Mouse (Mus musculus): Measurements from ENCODE around the gene Ntng2. TPM values are rescaled to one million over a fixed set of nuclear protein-coding genes. Genes with fewer than 3 reads are reported as not detected.
A peak's percentile ranks its signal among the peaks of the same experiment; 100 is the strongest.

Ntng2 gene
- polyA plus RNA-seq, 1 experiment: 3.1 TPM

- Histone ChIP-seq H3K27me3 (replicated peaks) (peaks cover 97% of the 10 kb centered on the region), H3K4me1 (peaks cover 28% of the 10 kb centered on the region)
Observed at GRCm38 (mm10) chr2:29245341-29245779, 7.4 kb downstream of the Ntng2 start.

DNA sequence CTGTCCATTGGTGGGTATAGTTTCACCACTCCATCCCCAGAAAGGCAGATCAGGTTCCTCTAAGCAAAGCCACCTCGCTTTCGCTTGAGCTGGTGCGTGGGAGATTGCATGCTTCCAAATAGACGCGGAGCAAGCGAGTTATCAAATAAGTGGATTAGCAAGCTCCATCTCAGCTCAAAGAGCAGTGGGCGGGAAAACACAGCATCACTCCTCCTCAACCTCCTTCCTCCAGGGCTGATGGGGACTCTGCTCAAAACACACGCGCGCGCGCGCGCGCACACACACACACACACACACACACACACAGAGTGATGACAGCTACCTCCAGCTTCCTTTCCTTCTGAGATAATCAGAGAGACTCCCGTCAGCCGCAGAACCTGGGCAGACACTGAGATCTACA is 13.5 kb downstream of the Ntng2 start:
- Histone ChIP-seq H3K36me3 (replicated peaks; ENCODE audit: low read length) (no peaks in the 10 kb centered on the region), H3K4me1 (no peaks in the 10 kb centered on the region), H3K27me3 (replicated peaks) (peaks cover 92% of the 10 kb centered on the region), H3K4me3 (replicated peaks) (no peak overlapping the region), H3K9me3 (peaks cover 7% of the 10 kb centered on the region)
- TF ChIP-seq FLI1 (IDR thresholded peaks at IDR 0.05; ENCODE audit: low read length) (no peak), GATA1 (IDR thresholded peaks at IDR 0.05; ENCODE audit: borderline replicate concordance, low read length) (no peak)

More at GRCm38 (mm10) chr2:29245341-29245779, 7.4 kb downstream of the Ntng2 start:
- TF ChIP-seq FLI1 (IDR thresholded peaks at IDR 0.05; ENCODE audit: low read length): no peak
- TF ChIP-seq GATA1 (IDR thresholded peaks at IDR 0.05; ENCODE audit: borderline replicate concordance, low read length): no peak
- Histone ChIP-seq H3K36me3 (replicated peaks; ENCODE audit: low read length) (no peaks in the 10 kb centered on the region), H3K9me3 (peaks cover 9% of the 10 kb centered on the region), H3K4me3 (replicated peaks) (peak overlapping the region; percentile 59)

DNA sequence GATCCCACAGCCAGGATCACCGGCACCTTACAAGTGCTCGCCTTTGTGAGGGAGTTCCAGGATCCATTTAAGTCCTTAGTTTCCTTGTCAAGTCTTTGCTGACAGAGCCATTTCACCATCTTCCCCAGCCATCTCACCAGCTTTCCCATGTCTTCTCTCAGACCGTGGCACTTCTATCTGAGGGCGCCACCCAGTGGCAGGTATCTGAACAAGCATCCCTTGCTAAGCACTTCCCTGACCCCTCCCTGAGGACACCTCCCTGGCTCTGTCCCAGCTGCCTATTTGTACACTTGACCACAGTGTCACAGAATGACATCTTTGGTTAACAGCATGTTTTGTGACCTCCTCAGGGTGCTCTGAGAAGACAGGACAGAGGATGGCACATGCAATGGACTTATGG is 15.2 kb downstream of the Ntng2 start:
- H3K4me3 ChIP-seq (replicated peaks): no peak overlapping the region
- 0 out of 2 replicates have a peak, but pooled peaks cover 3% of the 10 kb centered on the region for H3K9me3 ChIP-seq
- peaks cover 90% of the 10 kb centered on the region for H3K27me3 ChIP-seq (replicated peaks)
- H3K36me3 ChIP-seq (replicated peaks; ENCODE audit: low read length): no peaks in the 10 kb centered on the region
- no peak for TF ChIP-seq GATA1 (IDR thresholded peaks at IDR 0.05; ENCODE audit: borderline replicate concordance, low read length)
- no peak for TF ChIP-seq FLI1 (IDR thresholded peaks at IDR 0.05; ENCODE audit: low read length)
- no peaks in the 10 kb centered on the region for H3K4me1 ChIP-seq

DNA sequence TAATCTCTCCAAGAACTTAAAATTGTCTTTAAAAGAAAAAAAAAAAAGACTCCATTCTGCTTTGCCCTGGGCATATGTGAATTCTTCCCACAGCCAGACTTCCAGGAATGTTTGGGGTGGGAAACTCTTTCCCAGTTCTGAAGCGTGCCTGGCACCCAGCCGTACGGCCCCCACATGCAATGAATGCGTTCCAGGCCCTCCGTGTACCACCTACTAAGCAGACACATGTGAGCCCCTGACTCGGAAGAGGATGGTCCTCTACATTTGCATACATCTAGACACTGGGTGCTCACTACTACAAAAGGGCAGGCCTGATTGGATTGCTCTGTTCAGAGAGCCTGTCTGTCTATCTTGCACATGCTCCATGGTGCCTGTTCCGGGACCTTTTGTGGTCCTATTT is 17.0 kb downstream of the Ntng2 start:
- H3K27me3 ChIP-seq (replicated peaks): peaks cover 81% of the 10 kb centered on the region
- H3K9me3 ChIP-seq: 0 out of 2 replicates have a peak, but pooled peaks cover 3% of the 10 kb centered on the region
- H3K4me1 ChIP-seq: no peaks in the 10 kb centered on the region
- no peaks in the 10 kb centered on the region for H3K36me3 ChIP-seq (replicated peaks; ENCODE audit: low read length)
- no peak overlapping the region for H3K4me3 ChIP-seq (replicated peaks)
- no peak for TF ChIP-seq FLI1 (IDR thresholded peaks at IDR 0.05; ENCODE audit: low read length)
- no peak for TF ChIP-seq GATA1 (IDR thresholded peaks at IDR 0.05; ENCODE audit: borderline replicate concordance, low read length)

- no peak overlapping the region for H3K4me3 ChIP-seq (replicated peaks)
- no peaks in the 10 kb centered on the region for H3K4me1 ChIP-seq
- H3K9me3 ChIP-seq: 0 out of 2 replicates have a peak, but pooled peaks cover 3% of the 10 kb centered on the region
- no peak for TF ChIP-seq GATA1 (IDR thresholded peaks at IDR 0.05; ENCODE audit: borderline replicate concordance, low read length)
- TF ChIP-seq FLI1 (IDR thresholded peaks at IDR 0.05; ENCODE audit: low read length): no peak
- peaks cover 81% of the 10 kb centered on the region for H3K27me3 ChIP-seq (replicated peaks)
- no peaks in the 10 kb centered on the region for H3K36me3 ChIP-seq (replicated peaks; ENCODE audit: low read length)
Observed at GRCm38 (mm10) chr2:29235026-29235425, 17.8 kb downstream of the Ntng2 start.

DNA sequence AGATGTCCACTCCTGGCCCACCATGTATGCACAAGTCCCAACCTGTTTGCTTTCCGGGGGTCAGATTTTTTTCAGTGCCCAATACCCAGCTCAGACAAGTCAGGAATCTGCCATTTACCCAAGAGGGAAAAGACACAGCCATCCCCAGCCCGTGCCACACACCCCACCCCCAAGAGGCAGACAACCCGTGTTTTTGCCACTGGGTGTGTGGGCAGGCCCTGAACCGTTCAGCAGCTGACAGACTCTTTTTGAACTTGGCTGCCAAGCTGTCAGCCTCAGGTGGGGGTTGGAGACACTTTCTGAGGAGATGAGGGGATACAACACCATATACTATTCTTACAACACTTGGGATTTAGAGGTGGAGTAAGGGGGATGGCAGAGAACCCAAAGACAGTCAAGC is 18.8 kb downstream of the Ntng2 start:
- Histone ChIP-seq H3K4me3 (replicated peaks) (no peak overlapping the region), H3K27me3 (replicated peaks) (peaks cover 80% of the 10 kb centered on the region), H3K9me3 (0 out of 2 replicates have a peak, but pooled peaks cover 3% of the 10 kb centered on the region), H3K36me3 (replicated peaks; ENCODE audit: low read length) (no peaks in the 10 kb centered on the region), H3K4me1 (no peaks in the 10 kb centered on the region)
- TF ChIP-seq FLI1 (IDR thresholded peaks at IDR 0.05; ENCODE audit: low read length) (no peak), GATA1 (IDR thresholded peaks at IDR 0.05; ENCODE audit: borderline replicate concordance, low read length) (no peak)

DNA sequence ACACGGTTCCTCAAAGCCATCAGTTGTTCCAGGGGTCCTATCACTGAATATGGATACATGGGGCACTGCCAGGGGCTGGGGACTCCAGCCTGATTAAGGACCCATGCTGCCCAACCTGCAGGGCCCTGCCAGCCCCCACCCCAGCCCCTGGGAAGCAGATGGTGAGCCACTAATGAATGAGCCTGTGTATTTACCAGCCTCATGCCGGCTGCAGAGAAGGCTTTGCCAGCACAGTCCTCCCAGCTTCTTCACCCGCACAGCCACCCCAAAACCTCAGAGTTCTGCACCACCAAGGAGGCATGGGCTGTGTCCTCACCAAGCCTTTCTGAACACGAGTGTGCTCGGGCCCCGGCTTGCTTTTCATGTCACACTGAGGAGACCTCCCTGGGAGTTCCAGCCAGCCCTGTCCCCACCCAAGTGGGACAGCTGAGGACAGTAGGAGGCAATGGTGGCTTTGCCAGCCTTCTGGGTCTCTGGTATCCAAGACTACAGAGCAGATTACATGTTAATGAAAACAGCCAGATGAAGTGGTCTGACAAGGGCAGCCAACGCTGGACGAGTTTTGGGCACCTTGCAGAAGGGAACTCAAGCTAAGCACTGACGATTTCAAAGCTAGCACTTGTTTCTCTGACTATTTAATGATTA is 22.5 kb downstream of the Ntng2 start:
- no peaks in the 10 kb centered on the region for H3K4me1 ChIP-seq
- no peak overlapping the region for H3K4me3 ChIP-seq (replicated peaks)
- H3K36me3 ChIP-seq (replicated peaks; ENCODE audit: low read length): no peaks in the 10 kb centered on the region
- 0 out of 2 replicates have a peak, but pooled peaks cover 3% of the 10 kb centered on the region for H3K9me3 ChIP-seq
- peaks cover 64% of the 10 kb centered on the region for H3K27me3 ChIP-seq (replicated peaks)
- TF ChIP-seq GATA1 (IDR thresholded peaks at IDR 0.05; ENCODE audit: borderline replicate concordance, low read length): no peak
- TF ChIP-seq FLI1 (IDR thresholded peaks at IDR 0.05; ENCODE audit: low read length): no peak

DNA sequence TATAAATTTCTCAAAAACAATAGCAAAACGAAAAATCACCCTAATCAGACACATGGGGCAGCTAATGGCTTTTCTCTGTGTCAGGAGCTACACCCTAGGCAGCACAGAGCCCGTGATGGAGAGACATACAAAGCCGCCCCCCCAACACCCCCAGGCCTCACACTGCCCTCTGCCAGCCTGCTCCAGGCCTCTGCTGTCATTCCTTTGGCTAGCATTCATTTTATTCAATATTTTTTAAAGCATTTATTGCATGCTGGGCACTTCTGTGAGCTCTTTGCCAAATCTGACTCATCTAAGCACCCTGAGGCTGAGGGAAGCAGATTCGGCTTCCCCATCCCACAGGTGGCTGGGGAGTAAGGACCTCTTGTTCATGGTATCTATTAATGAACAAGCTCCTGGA is 26.1 kb downstream of the Ntng2 start:
- H3K4me3 ChIP-seq (replicated peaks): no peak overlapping the region
- no peaks in the 10 kb centered on the region for H3K36me3 ChIP-seq (replicated peaks; ENCODE audit: low read length)
- H3K27me3 ChIP-seq (replicated peaks): peaks cover 66% of the 10 kb centered on the region
- no peaks in the 10 kb centered on the region for H3K9me3 ChIP-seq
- H3K4me1 ChIP-seq: peaks cover 5% of the 10 kb centered on the region
- TF ChIP-seq GATA1 (IDR thresholded peaks at IDR 0.05; ENCODE audit: borderline replicate concordance, low read length) (no peak), FLI1 (IDR thresholded peaks at IDR 0.05; ENCODE audit: low read length) (no peak)

GRCm38 (mm10) chr2:29223591-29224262 is 29.1 kb downstream of the Ntng2 start:
- H3K4me3 ChIP-seq (replicated peaks): no peak overlapping the region
- peaks cover 70% of the 10 kb centered on the region for H3K27me3 ChIP-seq (replicated peaks)
- 0 out of 2 replicates have a peak, but pooled peaks cover 3% of the 10 kb centered on the region for H3K9me3 ChIP-seq
- H3K4me1 ChIP-seq: peaks cover 5% of the 10 kb centered on the region
- no peak for TF ChIP-seq FLI1 (IDR thresholded peaks at IDR 0.05; ENCODE audit: low read length)
- no peak for TF ChIP-seq GATA1 (IDR thresholded peaks at IDR 0.05; ENCODE audit: borderline replicate concordance, low read length)
- no peaks in the 10 kb centered on the region for H3K36me3 ChIP-seq (replicated peaks; ENCODE audit: low read length)

- H3K4me3 ChIP-seq (replicated peaks): no peak overlapping the region
- 0 out of 2 replicates have a peak, but pooled peaks cover 3% of the 10 kb centered on the region for H3K9me3 ChIP-seq
- peaks cover 67% of the 10 kb centered on the region for H3K27me3 ChIP-seq (replicated peaks)
- H3K36me3 ChIP-seq (replicated peaks; ENCODE audit: low read length): no peaks in the 10 kb centered on the region
- H3K4me1 ChIP-seq: peaks cover 5% of the 10 kb centered on the region
- no peak for TF ChIP-seq FLI1 (IDR thresholded peaks at IDR 0.05; ENCODE audit: low read length)
- TF ChIP-seq GATA1 (IDR thresholded peaks at IDR 0.05; ENCODE audit: borderline replicate concordance, low read length): no peak
Observed at GRCm38 (mm10) chr2:29222302-29222701, 30.5 kb downstream of the Ntng2 start.
